Mouse (Mus musculus): ENCODE data around the gene Clip2. TPM values are rescaled to one million over a fixed set of nuclear protein-coding genes. Genes with fewer than 3 reads are reported as not detected.
"Not testable (repeated sequence)": the region's sequence is repeated elsewhere in the genome, so short reads cannot be mapped to it uniquely, and the experiment has no call there.

Gene Clip2
- total and polyA plus RNA-seq, 3 experiments, result 0.28 to 0.53 (median 0.38) TPM

DNA sequence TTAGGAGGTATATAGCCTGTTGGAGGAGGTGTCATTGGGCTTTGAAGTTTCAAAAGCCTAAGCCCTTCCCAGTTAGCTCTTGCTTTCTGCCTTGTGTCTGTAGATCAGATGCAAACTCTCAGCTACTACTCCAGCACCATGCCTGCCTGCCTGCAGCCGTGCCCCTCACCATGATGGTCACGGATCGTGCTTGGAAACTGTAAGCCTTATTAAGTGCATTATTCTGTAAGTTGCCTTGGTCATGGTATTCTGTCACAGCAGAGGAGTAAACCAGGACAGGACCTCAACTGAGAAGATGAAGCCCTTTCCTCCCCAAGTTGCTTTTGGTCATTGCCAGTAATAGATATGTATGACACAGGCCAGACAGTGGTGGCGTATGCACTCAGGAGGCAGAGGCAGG, 63.6 kb downstream of the Clip2 start:
- Histone ChIP-seq H3K36me3 (replicated peaks) (no peaks in the 10 kb centered on the region), H3K9me3 (replicated peaks) (no peaks in the 10 kb centered on the region), H3K4me1 (ENCODE audit: insufficient read depth, low read depth, low read length) (peaks cover 11% of the 10 kb centered on the region), H3K4me3 (ENCODE audit: low read depth, low read length) (no peak overlapping the region), H3K27me3 (ENCODE audit: insufficient read depth, low read length) (peaks cover 5% of the 10 kb centered on the region)
- ATAC-seq (ENCODE audit: extremely low read depth, insufficient number of reproducible peaks, low FRiP score, poor library complexity, severe bottlenecking), result no peak
- no peak for DNase-seq (ENCODE audit: low spot score)
- TF ChIP-seq POLR2AphosphoS5 (IDR thresholded peaks at IDR 0.05; ENCODE audit: insufficient replicate concordance, low read depth, low read length), result no peak
- TF ChIP-seq GATA1 (IDR thresholded peaks at IDR 0.05; ENCODE audit: borderline replicate concordance, low read length), result no peak
- no peak for TF ChIP-seq GATA2 (IDR thresholded peaks at IDR 0.05; ENCODE audit: borderline replicate concordance, low read depth, low read length)
- no peak for TF ChIP-seq TAL1 (conservative IDR thresholded peaks at IDR 0.05; ENCODE audit: low read depth, low read length)
- no peak for TF ChIP-seq CTCF (IDR thresholded peaks at IDR 0.05; ENCODE audit: low read depth, low read length)

DNA sequence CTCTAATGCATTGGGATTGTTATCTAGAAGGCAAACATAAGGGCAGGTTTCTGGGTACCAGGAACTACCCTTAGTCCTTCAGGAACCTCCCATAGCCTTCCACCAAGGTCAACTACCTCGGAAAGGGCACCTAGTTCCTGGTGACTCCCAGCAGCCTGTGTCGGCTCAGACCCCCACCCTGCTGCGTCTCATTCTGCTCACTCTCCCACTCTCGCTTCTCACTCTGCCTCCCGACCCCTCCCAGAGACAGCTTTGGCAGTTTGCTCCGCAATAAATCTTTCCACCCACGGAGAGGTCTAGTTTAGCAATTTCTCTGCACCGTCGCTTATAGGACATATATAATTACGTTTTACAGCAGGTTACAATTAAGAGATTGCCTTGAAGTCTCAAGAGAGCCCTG, 64.2 kb downstream of the Clip2 start:
- DNase-seq (ENCODE audit: low spot score) (no peak), ATAC-seq (ENCODE audit: extremely low read depth, insufficient number of reproducible peaks, low FRiP score, poor library complexity, severe bottlenecking) (no peak)
- Histone ChIP-seq H3K27me3 (ENCODE audit: insufficient read depth, low read length) (peaks cover 5% of the 10 kb centered on the region), H3K4me1 (ENCODE audit: insufficient read depth, low read depth, low read length) (peaks cover 11% of the 10 kb centered on the region), H3K4me3 (ENCODE audit: low read depth, low read length) (no peak overlapping the region), H3K9me3 (replicated peaks) (no peaks in the 10 kb centered on the region), H3K36me3 (replicated peaks) (no peaks in the 10 kb centered on the region)
- no peak for TF ChIP-seq TAL1 (conservative IDR thresholded peaks at IDR 0.05; ENCODE audit: low read depth, low read length)
- TF ChIP-seq GATA2 (IDR thresholded peaks at IDR 0.05; ENCODE audit: borderline replicate concordance, low read depth, low read length), result no peak
- TF ChIP-seq CTCF (IDR thresholded peaks at IDR 0.05; ENCODE audit: low read depth, low read length), result no peak
- no peak for TF ChIP-seq POLR2AphosphoS5 (IDR thresholded peaks at IDR 0.05; ENCODE audit: insufficient replicate concordance, low read depth, low read length)
- TF ChIP-seq GATA1 (IDR thresholded peaks at IDR 0.05; ENCODE audit: borderline replicate concordance, low read length), result no peak

DNA sequence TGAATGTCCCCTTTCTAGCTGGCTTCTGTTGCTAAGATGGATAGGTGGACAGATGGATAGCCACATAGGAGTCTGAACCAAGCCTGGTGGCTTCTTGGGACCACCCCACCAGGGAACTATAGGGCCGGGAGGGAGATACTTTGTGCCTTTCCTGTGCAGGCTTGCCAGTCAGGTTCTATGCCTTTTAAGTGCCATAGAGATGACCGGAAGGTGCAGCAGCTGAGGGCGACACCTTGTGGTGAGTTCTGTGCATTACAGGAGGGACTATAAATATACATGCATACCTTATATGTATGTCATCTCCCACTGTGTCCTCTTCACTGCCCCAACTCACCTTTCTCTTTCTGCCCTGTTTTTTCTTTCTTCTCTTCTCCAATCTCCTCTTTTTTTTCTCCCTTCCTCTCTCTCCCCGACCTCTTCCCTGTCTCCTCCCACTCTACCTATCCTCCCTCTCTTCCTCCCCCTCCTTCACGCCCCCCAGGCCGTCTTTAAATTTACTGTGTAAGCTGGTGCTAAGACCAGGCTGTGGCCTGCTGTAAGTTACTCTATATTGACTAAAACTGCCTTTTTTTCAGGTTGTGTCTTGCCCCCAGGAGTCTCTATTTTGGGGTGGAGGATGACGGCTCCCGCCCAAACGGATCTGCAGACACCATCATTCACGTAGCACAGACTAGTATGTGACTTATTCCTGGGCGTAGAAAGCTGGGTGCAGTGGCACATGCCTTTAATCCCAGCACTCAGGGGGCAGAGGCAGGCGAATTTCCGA, 66.2 kb downstream of the Clip2 start:
- DNase-seq (ENCODE audit: low spot score) (peak; percentile 40), ATAC-seq (ENCODE audit: extremely low read depth, insufficient number of reproducible peaks, low FRiP score, poor library complexity, severe bottlenecking) (peak; percentile 57; the same call in 1 of the 2 replicates)
- Histone ChIP-seq H3K9me3 (replicated peaks) (no peaks in the 10 kb centered on the region), H3K36me3 (replicated peaks) (no peaks in the 10 kb centered on the region), H3K4me1 (ENCODE audit: insufficient read depth, low read depth, low read length) (peaks cover 4% of the 10 kb centered on the region), H3K4me3 (ENCODE audit: low read depth, low read length) (no peak overlapping the region), H3K27me3 (ENCODE audit: insufficient read depth, low read length) (peaks cover 5% of the 10 kb centered on the region)
- TF ChIP-seq TAL1 (conservative IDR thresholded peaks at IDR 0.05; ENCODE audit: low read depth, low read length), result no peak
- TF ChIP-seq CTCF (IDR thresholded peaks at IDR 0.05; ENCODE audit: low read depth, low read length), result peak; percentile 96
- no peak for TF ChIP-seq GATA1 (IDR thresholded peaks at IDR 0.05; ENCODE audit: borderline replicate concordance, low read length)

DNA sequence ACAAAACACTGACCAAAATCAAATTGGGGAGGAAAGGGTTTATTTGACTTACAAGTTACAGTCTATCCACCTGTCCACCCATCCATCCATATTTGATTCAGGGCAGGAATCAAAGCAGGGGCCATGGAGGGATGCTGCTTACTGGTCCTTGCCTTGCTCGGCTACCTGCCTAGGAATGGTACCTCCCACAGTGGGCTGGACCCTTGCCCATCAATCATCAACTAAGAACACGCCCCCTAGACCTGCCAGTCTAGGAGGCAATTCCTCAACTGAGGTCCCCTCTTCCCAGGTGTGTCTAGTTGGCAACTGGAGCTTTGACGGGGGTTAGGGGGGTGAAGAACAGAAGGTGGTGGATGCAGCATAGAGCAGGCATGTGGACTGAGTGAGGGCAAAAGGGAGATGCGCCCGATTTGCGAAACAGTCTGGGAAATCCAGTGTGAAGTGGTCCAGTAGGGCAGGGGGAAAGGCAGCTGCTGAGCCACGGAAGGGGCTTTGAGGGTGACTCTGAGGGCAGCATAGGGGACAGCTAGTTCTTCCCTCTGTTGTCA, 67.0 kb downstream of the Clip2 start:
- Histone ChIP-seq H3K4me1 (ENCODE audit: insufficient read depth, low read depth, low read length) (peaks cover 4% of the 10 kb centered on the region), H3K36me3 (replicated peaks) (no peaks in the 10 kb centered on the region), H3K4me3 (ENCODE audit: low read depth, low read length) (no peak overlapping the region), H3K27me3 (ENCODE audit: insufficient read depth, low read length) (peaks cover 5% of the 10 kb centered on the region), H3K9me3 (replicated peaks) (no peaks in the 10 kb centered on the region)
- TF ChIP-seq GATA2 (IDR thresholded peaks at IDR 0.05; ENCODE audit: borderline replicate concordance, low read depth, low read length) (no peak), POLR2AphosphoS5 (IDR thresholded peaks at IDR 0.05; ENCODE audit: insufficient replicate concordance, low read depth, low read length) (no peak), CTCF (IDR thresholded peaks at IDR 0.05; ENCODE audit: low read depth, low read length) (no peak), TAL1 (conservative IDR thresholded peaks at IDR 0.05; ENCODE audit: low read depth, low read length) (no peak), GATA1 (IDR thresholded peaks at IDR 0.05; ENCODE audit: borderline replicate concordance, low read length) (no peak)
- ATAC-seq (ENCODE audit: extremely low read depth, insufficient number of reproducible peaks, low FRiP score, poor library complexity, severe bottlenecking) (no peak), DNase-seq (ENCODE audit: low spot score) (no peak)

DNA sequence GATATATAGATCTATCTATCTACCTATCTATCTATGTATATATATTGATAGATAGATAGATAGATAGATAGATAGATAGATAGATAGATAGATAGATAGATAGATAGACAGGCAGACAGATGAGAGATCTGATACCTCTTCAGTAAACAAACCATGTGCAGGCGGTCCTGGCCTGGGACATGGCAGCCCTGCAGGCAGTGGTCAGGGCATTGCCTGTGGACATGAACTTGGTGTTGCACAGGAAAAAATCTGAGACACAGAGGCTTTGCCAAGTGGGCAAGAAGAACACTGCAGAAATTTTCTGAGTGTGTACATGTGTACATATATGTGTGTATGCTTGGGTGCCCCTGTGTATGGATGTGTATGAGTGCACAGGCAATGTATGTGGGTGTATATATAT, 68.9 kb downstream of the Clip2 start:
- TF ChIP-seq CTCF (IDR thresholded peaks at IDR 0.05; ENCODE audit: low read depth, low read length) (no peak), POLR2AphosphoS5 (IDR thresholded peaks at IDR 0.05; ENCODE audit: insufficient replicate concordance, low read depth, low read length) (no peak), GATA1 (IDR thresholded peaks at IDR 0.05; ENCODE audit: borderline replicate concordance, low read length) (no peak), GATA2 (IDR thresholded peaks at IDR 0.05; ENCODE audit: borderline replicate concordance, low read depth, low read length) (no peak), TAL1 (conservative IDR thresholded peaks at IDR 0.05; ENCODE audit: low read depth, low read length) (no peak)
- ATAC-seq (ENCODE audit: extremely low read depth, insufficient number of reproducible peaks, low FRiP score, poor library complexity, severe bottlenecking) (no peak), DNase-seq (ENCODE audit: low spot score) (no peak)
- no peaks in the 10 kb centered on the region for H3K9me3 ChIP-seq (replicated peaks)
- H3K27me3 ChIP-seq (ENCODE audit: insufficient read depth, low read length), result peaks cover 5% of the 10 kb centered on the region
- H3K36me3 ChIP-seq (replicated peaks), result no peaks in the 10 kb centered on the region
- H3K4me1 ChIP-seq (ENCODE audit: insufficient read depth, low read depth, low read length), result peaks cover 4% of the 10 kb centered on the region; the same call in 1 of the 2 replicates
- no peak overlapping the region for H3K4me3 ChIP-seq (ENCODE audit: low read depth, low read length)

DNA sequence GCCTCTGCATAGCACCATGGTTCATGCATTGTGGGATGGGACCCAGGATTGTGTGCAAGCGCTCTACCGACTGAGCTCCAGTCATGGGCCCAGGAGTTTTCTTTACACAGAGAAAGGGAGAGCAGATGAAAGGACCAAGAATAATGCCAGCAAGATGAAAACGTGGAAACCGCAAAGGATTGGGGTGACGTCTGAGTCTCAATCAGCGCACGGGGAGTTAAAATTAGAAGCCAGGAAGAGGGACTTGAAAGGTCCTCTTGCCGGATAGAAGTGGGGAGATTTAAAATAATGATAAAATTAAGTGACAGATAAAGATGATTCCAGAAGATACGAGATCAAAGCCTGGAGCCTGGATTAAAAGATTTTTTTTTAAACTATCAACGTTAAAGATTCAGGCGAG, 69.9 kb downstream of the Clip2 start:
- Histone ChIP-seq H3K4me1 (ENCODE audit: insufficient read depth, low read depth, low read length) (peaks cover 4% of the 10 kb centered on the region; the same call in 1 of the 2 replicates), H3K4me3 (ENCODE audit: low read depth, low read length) (no peak overlapping the region), H3K36me3 (replicated peaks) (no peaks in the 10 kb centered on the region), H3K27me3 (ENCODE audit: insufficient read depth, low read length) (peaks cover 3% of the 10 kb centered on the region), H3K9me3 (replicated peaks) (no peaks in the 10 kb centered on the region)
- DNase-seq (ENCODE audit: low spot score) (no peak), ATAC-seq (ENCODE audit: extremely low read depth, insufficient number of reproducible peaks, low FRiP score, poor library complexity, severe bottlenecking) (no peak)
- no peak for TF ChIP-seq CTCF (IDR thresholded peaks at IDR 0.05; ENCODE audit: low read depth, low read length)
- no peak for TF ChIP-seq GATA1 (IDR thresholded peaks at IDR 0.05; ENCODE audit: borderline replicate concordance, low read length)
- TF ChIP-seq TAL1 (conservative IDR thresholded peaks at IDR 0.05; ENCODE audit: low read depth, low read length), result no peak
- no peak for TF ChIP-seq GATA2 (IDR thresholded peaks at IDR 0.05; ENCODE audit: borderline replicate concordance, low read depth, low read length)
- no peak for TF ChIP-seq POLR2AphosphoS5 (IDR thresholded peaks at IDR 0.05; ENCODE audit: insufficient replicate concordance, low read depth, low read length)

DNA sequence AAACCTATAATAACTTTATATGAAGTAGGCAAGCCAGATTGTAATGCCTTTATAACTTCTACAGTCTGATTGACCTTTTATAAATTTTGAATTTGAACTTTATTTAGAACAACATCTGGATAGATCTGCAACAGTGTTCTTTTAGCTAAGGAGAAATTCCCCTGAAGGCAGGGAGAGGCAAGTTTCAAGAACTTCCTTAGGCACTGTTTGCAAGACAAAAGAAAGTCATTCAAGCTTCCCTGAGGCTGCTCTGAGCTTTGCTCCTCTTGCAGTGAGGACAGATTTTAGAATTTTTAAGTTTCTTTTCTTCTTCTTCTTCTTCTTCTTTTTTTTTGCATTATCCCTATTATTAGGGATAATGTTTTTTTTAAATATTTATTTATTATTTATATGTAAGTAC, 73.3 kb downstream of the Clip2 start:
- H3K4me3 ChIP-seq (ENCODE audit: low read depth, low read length); H3K27me3 ChIP-seq (ENCODE audit: insufficient read depth, low read length); H3K4me1 ChIP-seq (ENCODE audit: insufficient read depth, low read depth, low read length); ATAC-seq (ENCODE audit: extremely low read depth, insufficient number of reproducible peaks, low FRiP score, poor library complexity, severe bottlenecking); H3K36me3 ChIP-seq (replicated peaks); H3K9me3 ChIP-seq (replicated peaks); DNase-seq (ENCODE audit: low spot score): not testable (repeated sequence)

DNA sequence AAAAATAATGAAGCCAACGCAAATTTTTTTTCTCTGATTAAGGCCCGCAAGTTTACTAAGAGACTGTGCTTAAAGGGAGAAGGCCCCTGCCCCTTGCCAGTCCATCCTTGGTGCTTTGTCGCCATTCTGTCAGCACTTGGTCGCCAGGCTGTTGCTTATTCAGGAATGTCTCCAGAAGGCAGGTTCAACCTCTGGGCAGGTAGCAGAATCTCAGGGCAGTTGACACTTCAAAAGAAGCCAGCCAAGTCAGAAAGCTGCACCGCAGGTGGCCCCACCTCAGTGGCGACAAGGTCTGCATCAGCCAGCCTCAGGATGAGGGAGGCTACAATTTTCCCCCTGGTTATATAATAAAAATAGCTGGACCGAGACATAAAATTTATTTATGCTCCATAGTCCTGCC, 76.5 kb downstream of the Clip2 start:
- H3K27me3 ChIP-seq (ENCODE audit: insufficient read depth, low read length); H3K9me3 ChIP-seq (replicated peaks); H3K4me1 ChIP-seq (ENCODE audit: insufficient read depth, low read depth, low read length); H3K36me3 ChIP-seq (replicated peaks); ATAC-seq (ENCODE audit: extremely low read depth, insufficient number of reproducible peaks, low FRiP score, poor library complexity, severe bottlenecking); H3K4me3 ChIP-seq (ENCODE audit: low read depth, low read length); DNase-seq (ENCODE audit: low spot score): not testable (repeated sequence)

Measured in G1E (cell line).